Mouse (Mus musculus): Measurements from ENCODE around the gene Paf1. TPM values are rescaled to one million over a fixed set of nuclear protein-coding genes. Genes with fewer than 3 reads are reported as not detected.
"Not testable (repeated sequence)": the region's sequence is repeated elsewhere in the genome, so short reads cannot be mapped to it uniquely, and the experiment has no call there.

Gene Paf1
- total RNA-seq, 2 experiments from 2014 or later, result 89.2 to 146 TPM

DNA sequence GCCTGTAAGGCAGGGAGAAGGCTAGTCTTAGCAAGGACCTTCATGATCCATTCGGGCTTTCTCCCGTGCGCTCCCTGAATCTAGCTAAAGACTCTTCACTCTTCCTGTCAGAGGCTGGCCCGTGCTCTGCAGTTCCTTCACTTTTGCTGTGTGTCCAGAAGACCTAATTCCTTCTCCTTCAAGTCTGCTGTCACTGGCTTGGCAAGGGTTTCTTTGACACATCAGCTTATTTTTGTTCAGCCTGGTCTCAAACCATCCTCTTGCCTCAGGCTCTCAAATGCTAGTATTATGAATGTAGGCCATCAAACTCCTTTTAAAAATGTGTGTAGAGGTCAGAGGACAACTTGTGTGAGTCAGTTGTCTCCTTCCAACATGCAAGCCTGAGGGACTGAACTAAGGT, 9.1 kb upstream of the Paf1 start:
- no peak for ATAC-seq (replicated peaks; ENCODE audit: poor library complexity)

DNA sequence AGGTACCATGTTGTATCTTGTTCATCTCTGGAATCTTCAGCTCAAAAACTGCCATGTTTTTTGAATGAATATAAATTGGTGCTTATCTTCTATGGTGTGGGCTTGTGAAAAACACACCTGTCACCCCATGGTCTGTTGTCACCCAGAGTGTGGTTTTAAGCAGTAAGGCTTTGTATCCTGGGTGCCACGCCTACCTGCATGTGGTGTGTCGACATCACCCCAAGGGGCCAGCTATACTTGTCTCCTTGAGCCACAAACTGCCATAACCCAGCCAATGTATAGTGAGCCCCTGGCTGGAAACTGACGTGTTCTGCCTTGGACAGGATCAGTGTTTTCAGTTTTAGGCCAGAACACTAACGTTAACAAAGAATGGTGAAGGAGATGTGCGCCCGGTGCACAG, 8.6 kb upstream of the Paf1 start:
- ATAC-seq (replicated peaks; ENCODE audit: poor library complexity), result no peak

DNA sequence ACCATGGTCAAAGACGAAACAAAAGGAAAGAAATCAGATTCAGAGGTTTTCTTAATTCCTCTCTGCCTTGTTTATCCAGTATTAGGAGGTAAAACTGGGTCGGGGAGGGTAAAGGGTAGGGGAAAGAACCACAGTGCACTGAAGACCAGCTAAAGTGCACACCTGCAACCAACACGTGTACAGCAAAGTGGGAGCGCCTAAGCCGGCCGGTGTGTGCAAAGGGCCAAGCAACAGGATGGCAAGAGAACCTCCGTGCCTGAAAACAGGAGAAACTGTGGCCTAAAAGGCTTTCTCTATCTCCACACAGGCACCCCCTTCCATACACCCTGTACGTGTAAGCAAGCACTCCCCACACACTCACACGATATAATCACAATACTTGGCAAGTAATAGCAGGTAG, 7.6 kb upstream of the Paf1 start:
- ATAC-seq (replicated peaks; ENCODE audit: poor library complexity), result no peak

DNA sequence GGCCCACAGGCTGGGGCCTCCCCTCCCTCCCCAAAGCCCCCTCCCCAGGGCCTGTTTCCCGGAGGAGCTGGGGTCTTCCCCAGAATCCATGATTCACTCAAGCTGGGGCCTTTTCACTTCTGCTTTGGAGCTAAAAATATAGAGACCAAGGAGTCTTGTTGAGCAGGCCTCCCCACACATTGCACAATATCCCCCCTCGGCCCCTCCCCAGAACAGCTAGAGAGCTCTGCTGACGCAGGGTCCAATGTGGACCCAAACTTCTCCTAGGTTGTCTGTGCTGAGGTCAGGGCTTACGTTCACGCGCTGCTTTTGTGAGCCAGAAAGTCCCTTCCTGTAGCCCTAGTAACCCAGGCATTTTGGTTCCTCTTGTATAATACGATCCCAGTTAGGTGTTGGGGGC, 6.7 kb upstream of the Paf1 start:
- peak; percentile 30 for ATAC-seq (replicated peaks; ENCODE audit: poor library complexity)

DNA sequence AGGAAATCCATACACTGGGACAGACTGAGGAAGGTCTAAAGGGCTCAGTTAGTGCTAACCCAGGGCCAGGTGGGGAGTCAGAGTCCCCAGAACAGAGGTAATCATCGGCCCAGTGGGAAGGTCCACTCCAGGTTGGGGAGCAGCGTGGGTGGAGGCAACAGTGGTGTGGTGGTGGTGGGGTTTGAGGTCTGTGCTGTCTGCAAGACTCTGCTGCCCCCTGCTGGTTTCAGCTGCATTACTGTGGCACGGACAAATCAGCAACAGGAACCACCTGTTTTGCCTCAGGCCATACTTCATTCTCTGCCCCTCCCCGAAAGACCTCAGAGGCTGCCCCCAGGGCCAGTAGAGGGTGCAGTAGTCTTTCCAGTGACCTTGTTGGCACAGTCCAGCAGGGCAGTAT, 6.3 kb upstream of the Paf1 start:
- peak; percentile 60 for ATAC-seq (replicated peaks; ENCODE audit: poor library complexity)

DNA sequence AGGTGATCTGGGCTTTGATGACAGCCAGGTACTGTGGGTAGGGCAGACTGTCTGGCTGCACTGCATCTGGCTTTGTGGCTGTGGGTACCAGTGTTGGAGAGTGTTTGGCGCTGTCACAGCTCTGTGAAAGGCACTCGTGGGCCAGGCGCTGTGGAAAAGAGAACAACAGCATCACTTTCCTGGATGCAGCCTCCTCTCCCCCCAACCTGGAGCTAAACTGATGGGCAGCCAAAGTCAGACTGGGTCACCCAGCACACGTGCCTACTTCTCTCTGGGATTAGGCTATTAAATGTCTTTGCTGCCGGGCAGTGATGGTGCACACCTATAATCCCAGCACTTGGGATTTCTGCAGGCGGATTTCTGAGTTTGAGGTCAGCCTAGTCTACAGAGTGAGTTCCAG, 5.9 kb upstream of the Paf1 start:
- ATAC-seq (replicated peaks; ENCODE audit: poor library complexity), result not testable (repeated sequence)

DNA sequence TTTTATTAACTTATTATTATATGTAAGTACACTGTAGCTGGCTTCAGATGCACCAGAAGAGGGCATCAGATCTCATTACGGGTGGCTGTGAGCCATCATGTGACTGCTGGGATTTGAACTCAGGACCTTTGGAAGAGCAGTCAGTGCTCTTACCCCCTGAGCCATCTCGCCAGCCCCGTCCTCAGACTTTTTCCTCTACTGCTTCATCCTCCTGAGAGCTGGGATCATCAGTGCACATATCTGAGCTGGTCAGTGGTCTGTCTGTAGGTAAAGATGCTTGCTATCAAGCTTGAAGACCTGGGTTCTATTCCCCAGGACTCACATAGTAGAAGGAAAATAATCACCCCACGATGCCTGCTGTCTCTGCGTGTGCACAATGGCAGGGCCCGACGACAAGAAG, 5.4 kb upstream of the Paf1 start:
- not testable (repeated sequence) for ATAC-seq (replicated peaks; ENCODE audit: poor library complexity)

DNA sequence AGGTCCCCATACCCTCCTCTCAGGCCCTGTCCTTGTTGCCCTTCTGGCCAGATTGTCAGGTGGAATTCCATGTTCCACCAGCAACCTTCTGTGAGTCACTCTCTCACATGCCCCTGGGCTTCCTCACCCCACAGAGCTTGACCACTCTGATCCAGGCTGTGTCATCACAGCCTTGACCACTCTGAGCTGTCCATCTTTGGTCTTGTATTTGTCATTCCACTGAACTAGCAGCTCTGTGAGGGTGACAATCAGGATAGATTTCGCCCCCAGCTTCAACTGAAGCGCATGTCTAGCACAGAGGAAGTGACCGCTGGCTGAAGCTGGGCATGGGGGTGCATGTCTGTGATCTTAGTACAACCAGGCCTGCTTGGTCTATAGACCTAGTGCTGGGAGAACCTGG, 2.4 kb upstream of the Paf1 start:
- no peak for ATAC-seq (replicated peaks; ENCODE audit: poor library complexity)

DNA sequence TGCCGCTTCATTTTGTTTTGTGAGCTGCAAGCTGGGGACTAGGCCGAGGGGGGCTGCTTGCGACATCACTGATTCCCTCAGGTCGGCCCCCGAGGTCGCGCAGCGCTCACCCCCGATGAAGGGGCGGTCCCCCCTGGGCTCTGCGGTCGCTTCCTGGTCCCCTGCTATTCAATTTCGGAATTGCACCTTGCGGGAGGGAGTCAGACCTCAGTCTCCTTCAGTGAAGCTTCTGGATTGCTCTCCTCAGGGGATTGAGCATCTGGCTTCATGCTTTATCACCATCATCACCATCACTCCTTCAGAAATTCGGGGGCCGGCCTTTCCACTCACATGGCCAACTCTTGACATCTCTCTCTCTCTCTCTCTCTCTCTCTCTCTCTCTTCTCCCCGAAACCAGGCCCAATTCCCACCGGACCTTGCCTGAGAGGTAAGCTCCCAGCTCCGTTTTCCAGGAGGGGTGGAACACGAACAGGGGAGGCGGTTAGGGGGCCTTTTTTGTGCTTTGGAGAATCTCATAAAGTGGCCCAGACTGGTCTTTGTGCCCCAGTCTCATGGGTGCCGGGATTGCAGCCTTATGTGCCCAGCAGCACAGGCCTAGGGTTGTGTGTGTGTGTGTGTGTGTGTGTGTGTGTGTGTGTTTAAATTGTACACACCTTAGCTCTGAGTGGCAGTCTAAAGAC, 661 bp downstream of the Paf1 start:
- peak; percentile 15 for ATAC-seq (replicated peaks; ENCODE audit: poor library complexity)

DNA sequence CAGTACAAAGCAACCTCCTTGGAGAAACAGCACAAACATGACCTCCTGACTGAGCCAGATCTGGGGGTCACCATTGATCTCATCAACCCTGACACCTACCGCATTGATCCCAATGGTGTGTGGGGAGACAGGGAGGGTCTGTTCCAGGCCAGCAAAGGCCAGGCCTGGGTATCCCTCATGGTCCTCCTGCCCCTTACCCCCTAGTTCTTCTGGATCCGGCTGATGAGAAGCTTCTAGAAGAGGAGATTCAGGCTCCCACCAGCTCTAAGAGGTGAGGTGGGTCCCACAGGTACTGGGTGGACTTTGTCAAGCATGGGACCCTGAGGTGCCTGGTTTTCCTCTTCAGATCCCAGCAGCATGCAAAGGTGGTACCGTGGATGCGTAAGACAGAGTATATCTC, 2.7 kb downstream of the Paf1 start:
- no peak for ATAC-seq (replicated peaks; ENCODE audit: poor library complexity)

DNA sequence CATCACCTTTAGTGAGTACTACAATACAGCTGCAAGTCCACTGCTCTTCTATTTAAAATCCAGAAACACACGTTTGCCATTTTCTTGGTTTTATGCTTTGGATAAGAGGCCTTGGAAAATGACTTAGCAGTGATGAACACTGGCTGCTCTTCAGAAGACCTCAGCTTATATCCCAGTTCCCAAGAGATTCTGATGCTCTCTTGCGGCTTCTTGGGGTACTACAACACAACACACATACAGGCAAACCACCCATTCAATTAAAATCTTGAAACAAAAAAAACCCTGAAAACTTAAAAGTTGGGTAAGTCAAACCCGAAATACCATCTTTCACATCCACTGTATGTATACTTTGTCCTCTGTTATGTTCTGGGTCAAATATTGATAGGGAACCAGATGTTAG, 5.2 kb downstream of the Paf1 start:
- ATAC-seq (replicated peaks; ENCODE audit: poor library complexity), result 0 out of 2 replicates have a peak, but pooled peaks have one; percentile 35

DNA sequence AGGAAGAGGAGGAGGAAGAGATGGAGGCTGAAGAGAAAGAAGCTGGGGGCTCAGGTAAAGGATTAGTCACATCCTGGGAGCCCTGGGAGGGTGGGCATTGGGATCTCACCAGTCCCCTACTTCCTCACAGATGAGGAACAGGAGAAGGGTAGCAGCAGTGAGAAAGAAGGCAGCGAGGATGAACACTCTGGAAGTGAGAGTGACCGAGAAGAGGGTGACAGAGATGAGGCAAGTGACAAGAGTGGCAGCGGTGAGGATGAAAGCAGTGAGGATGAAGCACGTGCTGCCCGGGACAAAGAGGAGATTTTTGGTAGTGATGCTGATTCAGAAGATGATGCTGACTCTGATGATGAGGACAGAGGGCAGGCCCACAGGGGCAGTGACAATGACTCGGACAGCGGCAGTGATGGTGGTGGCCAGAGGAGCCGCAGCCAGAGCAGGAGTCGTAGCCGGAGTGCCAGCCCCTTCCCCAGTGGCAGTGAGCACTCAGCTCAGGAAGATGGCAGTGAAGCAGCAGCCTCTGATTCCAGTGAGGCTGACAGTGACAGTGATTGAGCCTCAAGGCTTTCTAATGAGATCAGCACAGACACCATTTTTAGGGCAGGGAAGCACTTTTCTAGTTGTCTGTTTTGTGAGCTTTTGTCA, 6.1 kb downstream of the Paf1 start:
- ATAC-seq (replicated peaks; ENCODE audit: poor library complexity), result no peak

DNA sequence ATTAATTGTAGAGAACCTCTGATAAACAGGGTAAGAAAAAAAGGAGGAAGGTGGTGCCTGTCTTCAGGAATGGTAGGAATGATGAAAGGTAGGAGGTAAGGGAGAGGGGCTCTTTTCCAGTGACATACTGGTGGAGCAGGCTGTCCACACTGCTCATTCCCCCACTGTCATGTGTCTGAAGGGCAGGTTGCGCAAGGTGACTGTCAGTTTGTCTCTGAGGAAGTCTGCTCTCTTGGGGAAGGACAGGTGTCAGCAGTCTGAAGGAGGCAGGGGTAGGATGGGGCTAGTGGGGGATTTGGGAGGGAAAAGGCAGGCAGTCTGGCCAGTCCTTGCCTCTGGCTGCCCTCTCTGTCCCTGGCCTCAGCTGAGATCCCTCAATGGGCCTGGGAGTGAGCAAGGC, 8.3 kb downstream of the Paf1 start:
- ATAC-seq (replicated peaks; ENCODE audit: poor library complexity), result peak; percentile 91

DNA sequence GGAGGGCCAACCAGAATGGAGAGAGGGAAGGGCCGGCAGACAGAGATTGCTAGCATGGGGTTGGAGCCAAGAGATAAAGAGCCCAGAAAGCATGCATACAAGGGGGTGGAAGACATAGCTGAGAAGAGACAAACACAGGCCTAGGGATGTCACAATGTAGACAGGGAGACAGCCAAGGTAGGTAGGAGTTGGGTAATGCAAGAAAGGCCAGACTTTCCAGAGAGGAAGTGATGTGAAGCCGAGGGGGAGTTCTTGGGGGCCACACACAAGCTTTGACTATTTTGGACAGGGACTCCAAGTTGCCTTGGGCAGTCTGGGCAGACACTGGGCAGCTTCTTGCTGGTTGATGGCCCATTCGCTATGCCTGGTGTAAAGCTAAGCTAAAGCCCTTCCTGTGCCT, 9.2 kb downstream of the Paf1 start:
- ATAC-seq (replicated peaks; ENCODE audit: poor library complexity), result peak; percentile 64

DNA sequence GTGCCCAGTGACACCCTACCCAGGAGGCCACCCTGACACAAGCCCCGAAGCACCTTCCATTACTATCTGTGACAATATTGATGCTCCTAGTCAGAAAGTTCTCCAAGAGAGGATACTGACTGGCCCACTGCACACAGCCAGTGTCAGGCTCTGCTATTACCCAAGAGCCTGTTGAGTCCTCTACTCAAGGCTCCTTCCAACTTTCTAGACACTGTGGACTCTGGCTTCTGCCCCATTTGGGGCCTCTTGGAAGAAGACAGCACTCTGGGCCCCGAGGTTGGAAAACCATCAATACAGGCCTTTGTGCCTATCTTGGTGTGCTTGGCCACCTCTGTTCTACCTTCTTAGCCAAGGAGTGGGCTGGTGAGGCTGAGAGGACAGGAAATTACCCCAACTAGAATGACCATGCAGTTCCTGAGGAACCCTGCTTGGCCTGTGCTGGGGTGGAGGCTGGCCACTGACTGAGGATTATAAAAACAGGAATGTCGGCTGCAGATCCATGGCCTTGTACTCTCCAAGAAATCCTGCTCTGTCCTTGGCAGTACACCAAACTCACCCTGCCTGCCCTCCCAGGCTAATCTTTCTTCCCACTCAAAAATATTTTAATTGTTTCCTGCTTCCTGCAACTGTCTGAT, 18.2 kb downstream of the Paf1 start:
- no peak for ATAC-seq (replicated peaks; ENCODE audit: poor library complexity)

DNA sequence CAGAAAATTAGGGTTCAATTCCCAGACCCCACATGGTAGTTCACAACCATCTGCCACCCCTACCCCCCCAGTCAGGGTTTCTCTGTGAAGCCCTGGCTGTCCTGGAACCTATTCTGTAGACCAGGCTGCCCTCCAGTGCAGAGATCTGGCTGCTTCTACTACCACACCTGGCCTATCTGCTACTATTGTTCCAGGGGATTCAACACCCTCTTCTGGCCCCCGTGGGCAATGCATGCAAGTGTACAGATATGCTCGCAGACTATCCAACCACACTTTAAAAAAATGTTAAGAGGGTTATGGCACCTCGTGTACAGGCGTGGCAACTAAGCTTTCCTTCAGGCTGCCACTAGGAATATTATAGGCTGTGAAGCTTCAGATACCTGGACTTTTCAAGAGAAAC, 20.1 kb downstream of the Paf1 start:
- peak; percentile 79 for ATAC-seq (replicated peaks; ENCODE audit: poor library complexity)

DNA sequence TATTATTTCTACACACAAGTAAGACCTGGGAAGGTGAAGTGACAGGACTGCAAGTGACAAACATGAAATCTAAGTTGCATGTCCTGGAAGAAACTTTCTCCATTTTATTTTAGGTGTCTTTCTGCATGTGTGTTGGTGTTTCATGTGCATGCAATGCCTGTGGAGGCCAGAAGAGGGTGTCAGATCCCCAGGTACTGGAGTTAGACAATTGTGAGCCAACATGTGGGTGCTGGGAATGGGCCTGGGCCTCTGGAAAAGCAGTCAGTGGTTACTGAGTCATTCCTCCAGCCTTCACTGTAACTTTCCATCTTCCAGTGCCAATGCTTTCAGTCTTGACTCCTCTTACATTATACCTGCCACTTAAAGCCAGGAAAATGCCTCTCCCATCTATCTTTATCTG, 24.6 kb downstream of the Paf1 start:
- ATAC-seq (replicated peaks; ENCODE audit: poor library complexity), result peak; percentile 52; the same call in 1 of the 2 replicates

DNA sequence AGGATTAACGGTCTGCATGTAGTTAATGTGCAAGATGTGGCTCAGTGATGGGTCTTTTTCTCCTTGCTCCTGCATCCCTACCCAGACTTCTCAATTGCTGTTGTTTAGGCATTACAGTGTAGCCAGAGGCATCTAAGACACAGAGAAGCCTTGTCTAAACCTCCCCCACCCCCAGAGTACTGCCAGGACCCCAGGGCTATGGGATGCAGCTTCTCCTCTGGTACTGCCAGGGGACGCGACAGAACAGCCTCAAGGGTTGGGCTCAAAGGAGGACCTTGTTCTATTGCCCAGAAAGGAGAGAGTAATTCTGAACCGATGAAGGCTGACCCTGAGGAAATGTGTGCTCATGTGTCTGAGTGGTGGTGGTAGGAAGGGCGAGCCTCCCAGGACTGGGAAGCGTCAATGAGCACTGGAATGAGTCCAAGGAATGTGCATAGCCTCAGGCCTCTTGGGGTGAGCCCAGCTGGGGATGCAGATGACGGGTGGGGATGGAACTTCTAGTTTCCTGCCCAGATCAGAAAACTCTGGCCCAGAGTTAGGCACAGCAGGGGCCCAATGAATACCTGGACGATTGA, 25.4 kb downstream of the Paf1 start:
- no peak for ATAC-seq (replicated peaks; ENCODE audit: poor library complexity)

DNA sequence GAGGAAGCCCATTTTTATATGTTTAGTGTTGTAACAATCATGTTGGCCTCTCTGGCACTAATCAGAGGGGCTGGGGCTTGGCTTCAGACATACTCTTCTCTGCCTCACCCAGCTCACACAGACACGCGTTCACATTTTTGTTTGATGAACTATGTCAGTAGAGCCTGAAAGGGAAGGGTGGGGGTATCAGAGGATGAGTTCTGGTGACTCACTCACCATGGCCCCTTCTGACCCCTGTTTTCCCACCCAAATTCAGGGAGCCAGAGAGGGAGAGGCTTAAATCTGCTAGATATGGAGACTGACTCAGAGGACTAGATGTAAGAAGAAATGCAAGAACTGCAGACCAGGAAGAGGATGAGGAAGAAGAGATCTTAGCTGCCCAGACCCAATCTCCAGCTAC, 26.7 kb downstream of the Paf1 start:
- ATAC-seq (replicated peaks; ENCODE audit: poor library complexity), result no peak

DNA sequence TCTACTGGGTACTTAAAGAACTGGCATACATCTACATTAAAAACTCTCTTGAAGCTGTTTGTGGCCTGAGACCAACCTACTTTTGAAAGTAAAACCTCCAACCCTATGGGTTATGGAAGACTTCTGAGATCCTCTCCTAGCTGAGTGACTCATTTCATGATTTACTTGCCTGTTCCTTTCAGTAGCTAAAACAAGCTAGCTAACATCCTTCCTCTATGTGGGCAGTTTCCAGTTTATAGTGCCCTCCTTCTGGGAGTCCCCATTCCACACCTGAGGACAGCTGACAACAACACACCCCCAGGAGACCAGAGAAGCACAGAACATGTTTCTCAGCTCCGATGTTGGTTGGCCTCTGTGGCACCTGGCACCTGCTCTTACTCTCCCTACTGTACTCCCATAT, 30.3 kb downstream of the Paf1 start:
- ATAC-seq (replicated peaks; ENCODE audit: poor library complexity), result no peak

DNA sequence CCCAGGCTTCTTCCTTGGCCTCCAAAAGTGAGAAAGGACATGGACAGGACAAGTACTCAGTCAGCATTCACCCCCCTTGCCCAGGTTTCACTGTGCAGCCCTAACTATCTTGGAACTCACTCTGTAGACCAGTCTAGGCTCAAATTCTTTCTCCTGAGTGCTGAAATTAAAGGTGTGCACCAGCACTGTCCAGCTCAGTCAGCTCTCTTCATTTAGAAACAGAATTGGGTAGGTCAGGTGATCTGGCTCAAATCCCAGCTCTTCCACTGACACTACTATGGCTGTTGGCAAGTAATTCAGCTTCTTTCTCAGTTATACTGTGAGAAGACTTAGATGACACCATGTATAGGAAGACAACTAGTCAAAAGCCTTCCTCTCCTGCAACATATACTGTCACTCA, 35.0 kb downstream of the Paf1 start:
- ATAC-seq (replicated peaks; ENCODE audit: poor library complexity), result no peak

DNA sequence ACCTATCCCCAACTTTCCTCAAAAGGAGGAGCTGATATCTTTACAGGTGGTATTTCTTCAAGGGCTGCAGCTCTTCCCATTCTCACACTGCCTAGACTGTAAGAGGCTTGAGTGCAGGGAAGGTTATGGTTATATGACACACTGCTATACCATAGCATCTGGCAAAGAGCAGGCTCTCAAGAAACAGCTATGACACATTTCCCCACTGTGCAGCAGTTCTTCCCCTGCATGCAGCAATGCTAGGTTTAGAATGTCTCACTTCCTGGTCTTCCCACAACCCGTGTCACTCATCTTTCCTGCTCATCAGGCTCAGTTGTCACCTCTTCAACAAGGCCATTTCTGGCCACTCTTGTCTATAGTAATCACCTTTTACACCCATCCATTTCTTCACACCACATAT, 37.8 kb downstream of the Paf1 start:
- peak; percentile 27; the same call in 1 of the 2 replicates for ATAC-seq (replicated peaks; ENCODE audit: poor library complexity)

Data from megakaryocyte progenitor cell, adult 5-6 weeks (primary cell).